Mouse (Mus musculus): ENCODE data around the gene H2-Aa. TPM values are rescaled to one million over a fixed set of nuclear protein-coding genes. Genes with fewer than 3 reads are reported as not detected.

H2-Aa gene
- polyA plus RNA-seq, 1 experiment from 2014 or later = 1.4 TPM

DNA sequence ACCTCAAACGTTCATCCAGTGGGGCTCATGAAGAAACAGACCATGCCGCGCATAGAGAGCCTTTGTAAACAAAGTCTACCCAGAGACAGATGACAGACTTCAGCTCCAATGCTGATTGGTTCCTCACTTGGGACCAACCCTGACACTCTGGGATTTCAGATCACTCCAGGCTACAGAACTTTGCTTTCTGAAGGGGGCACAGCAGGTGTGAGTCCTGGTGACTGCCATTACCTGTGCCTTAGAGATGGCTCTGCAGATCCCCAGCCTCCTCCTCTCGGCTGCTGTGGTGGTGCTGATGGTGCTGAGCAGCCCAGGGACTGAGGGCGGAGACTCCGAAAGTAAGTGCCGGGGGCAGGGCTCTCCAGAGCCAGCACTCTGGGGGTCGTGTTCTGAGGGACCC, 24.6 kb downstream of the H2-Aa start:
- Histone ChIP-seq H3K27me3 (replicated peaks) (peaks cover 69% of the 10 kb centered on the region), H3K9ac (peak overlapping the region; percentile 63), H3K9me3 (no peaks in the 10 kb centered on the region), H3K27ac (replicated peaks) (no peak overlapping the region), H3K4me1 (peaks cover 13% of the 10 kb centered on the region; the same call in 1 of the 2 replicates), H3K4me3 (peak overlapping the region; percentile 61), H3K4me2 (peak overlapping the region; percentile 92), H3K36me3 (no peaks in the 10 kb centered on the region)
- ATAC-seq (ENCODE audit: extremely low read depth, insufficient number of reproducible peaks, low FRiP score, low TSS enrichment) = peak; percentile 37; the same call in 1 of the 2 replicates
- WGBS = 2% methylated on average over 8 of the region's 8 CpGs

GRCm38 (mm10) chr17:34261502-34261901, 26.1 kb downstream of the H2-Aa start:
- H3K27ac ChIP-seq (replicated peaks) = no peak overlapping the region
- no peaks in the 10 kb centered on the region for H3K36me3 ChIP-seq
- peaks cover 13% of the 10 kb centered on the region; the same call in 1 of the 2 replicates for H3K4me1 ChIP-seq
- no peaks in the 10 kb centered on the region for H3K9me3 ChIP-seq
- WGBS = 24% methylated on average over 4 of the region's 4 CpGs
- peak; percentile 66; the same call in 1 of the 2 replicates for ATAC-seq (ENCODE audit: extremely low read depth, insufficient number of reproducible peaks, low FRiP score, low TSS enrichment)
- no peak overlapping the region for H3K4me2 ChIP-seq
- no peak overlapping the region for H3K9ac ChIP-seq
- H3K4me3 ChIP-seq = no peak overlapping the region
- H3K27me3 ChIP-seq (replicated peaks) = peaks cover 67% of the 10 kb centered on the region

GRCm38 (mm10) chr17:34260551-34260950, 27.1 kb downstream of the H2-Aa start:
- H3K9ac ChIP-seq = no peak overlapping the region
- no peak overlapping the region for H3K4me2 ChIP-seq
- no peaks in the 10 kb centered on the region for H3K9me3 ChIP-seq
- no peaks in the 10 kb centered on the region for H3K36me3 ChIP-seq
- no peak overlapping the region for H3K4me3 ChIP-seq
- WGBS = 59% methylated on average over 5 of the region's 5 CpGs
- no peak for ATAC-seq (ENCODE audit: extremely low read depth, insufficient number of reproducible peaks, low FRiP score, low TSS enrichment)
- H3K27me3 ChIP-seq (replicated peaks) = peaks cover 67% of the 10 kb centered on the region
- H3K27ac ChIP-seq (replicated peaks) = no peak overlapping the region
- H3K4me1 ChIP-seq = peaks cover 13% of the 10 kb centered on the region; the same call in 1 of the 2 replicates

DNA sequence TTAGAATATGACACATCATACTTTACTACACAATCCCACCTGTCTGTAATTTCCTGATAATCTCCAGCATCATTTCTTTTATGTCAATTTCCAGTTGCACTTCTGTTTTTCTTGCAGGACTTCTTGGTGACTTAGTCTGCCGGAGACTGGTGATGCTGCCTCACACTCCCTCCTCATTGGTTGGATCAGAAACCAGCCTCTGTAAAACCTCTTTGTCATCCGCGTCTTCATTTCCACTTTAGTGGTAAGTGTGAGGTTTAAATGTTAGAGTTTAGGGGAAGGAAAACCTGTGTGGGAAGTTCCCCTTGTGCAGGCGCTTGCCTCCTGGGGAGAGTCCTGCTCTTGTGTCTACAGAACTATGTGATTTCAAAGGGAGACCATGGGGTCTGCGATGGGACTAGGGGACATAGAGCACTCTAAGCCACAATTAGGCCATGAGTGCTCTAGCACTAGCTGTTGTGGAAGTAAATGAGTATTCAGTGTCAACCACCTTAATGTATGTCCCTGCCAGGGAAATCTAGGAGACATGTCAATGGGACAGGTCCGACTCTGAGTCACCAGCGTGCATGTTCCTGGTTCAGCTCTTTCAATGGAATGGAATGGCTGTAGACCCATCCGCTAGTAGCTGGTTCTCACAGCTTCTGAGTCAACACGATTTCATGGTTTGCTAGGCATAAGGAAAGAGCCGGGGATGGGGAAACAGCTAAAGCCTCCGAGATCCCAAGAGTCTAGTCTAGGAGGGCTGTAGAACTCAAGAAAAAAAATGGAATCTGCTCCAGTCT, 29.8 kb downstream of the H2-Aa start, which contains the start of gene H2-Ab1:
H2-Ab1 (plus strand) TSS at position 96 of the 782 bp plus-strand sequence.
- H3K36me3 ChIP-seq = no peaks in the 10 kb centered on the region
- H3K27ac ChIP-seq (replicated peaks) = no peak within 1 kb of the TSS
- no peak within 1 kb of the TSS for H3K4me2 ChIP-seq
- no peak for ATAC-seq (ENCODE audit: extremely low read depth, insufficient number of reproducible peaks, low FRiP score, low TSS enrichment)
- H3K9ac ChIP-seq = no peak within 1 kb of the TSS
- WGBS = 64% methylated on average over 11 of the region's 11 CpGs
- no peaks in the 10 kb centered on the region for H3K9me3 ChIP-seq
- H3K27me3 ChIP-seq (replicated peaks) = peaks cover 45% of the 10 kb centered on the region
- H3K4me1 ChIP-seq = no peaks in the 10 kb centered on the region
- no peak within 1 kb of the TSS for H3K4me3 ChIP-seq

- peaks cover 33% of the 10 kb centered on the region for H3K27me3 ChIP-seq (replicated peaks)
- no peak overlapping the region for H3K27ac ChIP-seq (replicated peaks)
- no peaks in the 10 kb centered on the region for H3K36me3 ChIP-seq
- H3K4me1 ChIP-seq = no peaks in the 10 kb centered on the region
- no peak overlapping the region for H3K4me3 ChIP-seq
- H3K4me2 ChIP-seq = no peak overlapping the region
- 71% methylated on average over 5 of the region's 5 CpGs for WGBS
- no peak for ATAC-seq (ENCODE audit: extremely low read depth, insufficient number of reproducible peaks, low FRiP score, low TSS enrichment)
- no peaks in the 10 kb centered on the region for H3K9me3 ChIP-seq
- H3K9ac ChIP-seq = no peak overlapping the region
Measured at GRCm38 (mm10) chr17:34256501-34256900, 31.1 kb downstream of the H2-Aa start.

DNA sequence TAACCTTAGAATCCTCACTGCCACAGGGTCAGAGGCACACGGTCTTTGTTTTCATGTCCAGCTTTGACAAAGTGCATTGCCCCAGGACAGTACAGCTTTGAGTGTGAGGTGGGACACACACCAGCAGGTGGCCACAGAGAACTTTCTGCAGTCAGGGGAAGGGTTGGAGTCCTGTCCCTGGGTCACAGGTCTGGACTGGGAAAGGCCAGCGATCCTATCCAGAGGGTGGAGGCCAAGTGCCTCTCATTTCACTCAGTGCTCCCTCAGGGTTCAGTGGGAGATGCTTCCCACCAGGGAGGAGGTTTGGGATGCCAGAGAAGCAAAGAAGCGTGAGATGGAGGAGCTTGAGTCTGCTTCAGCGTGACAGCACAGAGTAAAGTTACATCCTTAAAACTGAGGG, 36.0 kb downstream of the H2-Aa start:
- no peaks in the 10 kb centered on the region for H3K4me1 ChIP-seq
- no peak for ATAC-seq (ENCODE audit: extremely low read depth, insufficient number of reproducible peaks, low FRiP score, low TSS enrichment)
- H3K36me3 ChIP-seq = no peaks in the 10 kb centered on the region
- H3K9ac ChIP-seq = no peak overlapping the region
- no peak overlapping the region for H3K27ac ChIP-seq (replicated peaks)
- WGBS = 45% methylated on average over 4 of the region's 4 CpGs
- H3K9me3 ChIP-seq = no peaks in the 10 kb centered on the region
- H3K4me2 ChIP-seq = no peak overlapping the region
- peaks cover 30% of the 10 kb centered on the region for H3K27me3 ChIP-seq (replicated peaks)
- H3K4me3 ChIP-seq = no peak overlapping the region

- WGBS = 19% methylated on average over 4 of the region's 4 CpGs
- no peak for ATAC-seq (ENCODE audit: extremely low read depth, insufficient number of reproducible peaks, low FRiP score, low TSS enrichment)
Measured at GRCm38 (mm10) chr17:34249878-34250277, 37.7 kb downstream of the H2-Aa start.

DNA sequence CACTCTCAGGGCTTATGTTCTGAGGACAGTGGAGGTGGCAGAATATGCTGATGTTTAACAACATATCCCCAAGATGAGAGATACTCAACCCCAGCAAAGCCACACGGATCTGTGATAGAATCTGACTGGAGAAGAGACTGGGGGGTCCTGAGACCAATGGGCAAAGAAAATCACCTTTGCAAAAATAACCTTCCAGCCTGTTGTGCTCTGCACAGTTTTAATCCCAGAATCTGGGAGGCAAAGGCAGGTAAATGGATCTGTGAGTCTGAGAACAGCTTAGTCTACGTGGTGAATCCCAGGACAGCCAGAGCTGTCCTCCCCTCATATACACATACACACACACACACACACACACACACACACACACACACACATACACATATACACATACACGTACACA, 38.3 kb downstream of the H2-Aa start:
- no peak for ATAC-seq (ENCODE audit: extremely low read depth, insufficient number of reproducible peaks, low FRiP score, low TSS enrichment)
- WGBS = 37% methylated on average over 3 of the region's 3 CpGs

More at GRCm38 (mm10) chr17:34249878-34250277, 37.7 kb downstream of the H2-Aa start:
- no peak overlapping the region for H3K4me2 ChIP-seq
- peaks cover 27% of the 10 kb centered on the region for H3K27me3 ChIP-seq (replicated peaks)
- no peaks in the 10 kb centered on the region for H3K36me3 ChIP-seq
- no peak overlapping the region for H3K27ac ChIP-seq (replicated peaks)
- H3K4me1 ChIP-seq = no peaks in the 10 kb centered on the region
- H3K9me3 ChIP-seq = no peaks in the 10 kb centered on the region
- H3K4me3 ChIP-seq = no peak overlapping the region
- H3K9ac ChIP-seq = no peak overlapping the region

DNA sequence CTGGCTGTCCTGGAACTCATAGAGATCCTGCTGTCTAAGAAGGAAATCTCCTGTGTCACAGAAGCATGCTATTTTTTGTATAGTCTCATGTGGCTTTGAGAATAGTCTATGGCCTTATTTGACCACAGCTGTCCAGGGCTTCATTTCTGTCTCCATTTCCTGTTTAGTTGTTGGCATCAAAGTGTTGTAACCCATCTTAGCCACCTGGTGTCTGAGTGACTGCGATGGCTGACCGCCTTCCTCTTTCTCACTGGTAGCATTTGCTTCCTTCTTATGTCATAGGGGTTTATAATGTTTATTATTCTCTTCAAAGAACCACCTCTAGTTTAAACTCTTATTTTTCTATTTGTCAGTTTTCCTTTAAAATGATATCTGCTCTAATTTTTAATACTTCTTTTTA, 38.9 kb downstream of the H2-Aa start:
- ATAC-seq (ENCODE audit: extremely low read depth, insufficient number of reproducible peaks, low FRiP score, low TSS enrichment) = no peak
- 67% methylated on average over 2 of the region's 2 CpGs for WGBS
- no peak overlapping the region for H3K4me3 ChIP-seq

More for the DNA sequence above, 38.3 kb downstream of the H2-Aa start:
- Histone ChIP-seq H3K27me3 (replicated peaks) (peaks cover 27% of the 10 kb centered on the region), H3K4me3 (no peak overlapping the region), H3K9me3 (no peaks in the 10 kb centered on the region), H3K4me2 (no peak overlapping the region), H3K36me3 (no peaks in the 10 kb centered on the region), H3K9ac (no peak overlapping the region), H3K27ac (replicated peaks) (no peak overlapping the region), H3K4me1 (no peaks in the 10 kb centered on the region)

GRCm38 (mm10) chr17:34247047-34247446, 40.6 kb downstream of the H2-Aa start:
- no peak overlapping the region for H3K4me3 ChIP-seq
- H3K4me1 ChIP-seq = no peaks in the 10 kb centered on the region
- H3K4me2 ChIP-seq = no peak overlapping the region
- no peak overlapping the region for H3K27ac ChIP-seq (replicated peaks)
- H3K36me3 ChIP-seq = no peaks in the 10 kb centered on the region
- WGBS = 65% methylated on average over 3 of the region's 3 CpGs
- no peak for ATAC-seq (ENCODE audit: extremely low read depth, insufficient number of reproducible peaks, low FRiP score, low TSS enrichment)
- H3K9me3 ChIP-seq = no peaks in the 10 kb centered on the region
- H3K27me3 ChIP-seq (replicated peaks) = peaks cover 27% of the 10 kb centered on the region
- H3K9ac ChIP-seq = no peak overlapping the region

More for the DNA sequence above, 38.9 kb downstream of the H2-Aa start:
- no peaks in the 10 kb centered on the region for H3K9me3 ChIP-seq
- H3K4me1 ChIP-seq = no peaks in the 10 kb centered on the region
- H3K36me3 ChIP-seq = no peaks in the 10 kb centered on the region
- H3K27me3 ChIP-seq (replicated peaks) = peaks cover 27% of the 10 kb centered on the region
- H3K4me2 ChIP-seq = no peak overlapping the region
- no peak overlapping the region for H3K27ac ChIP-seq (replicated peaks)
- H3K9ac ChIP-seq = no peak overlapping the region

DNA sequence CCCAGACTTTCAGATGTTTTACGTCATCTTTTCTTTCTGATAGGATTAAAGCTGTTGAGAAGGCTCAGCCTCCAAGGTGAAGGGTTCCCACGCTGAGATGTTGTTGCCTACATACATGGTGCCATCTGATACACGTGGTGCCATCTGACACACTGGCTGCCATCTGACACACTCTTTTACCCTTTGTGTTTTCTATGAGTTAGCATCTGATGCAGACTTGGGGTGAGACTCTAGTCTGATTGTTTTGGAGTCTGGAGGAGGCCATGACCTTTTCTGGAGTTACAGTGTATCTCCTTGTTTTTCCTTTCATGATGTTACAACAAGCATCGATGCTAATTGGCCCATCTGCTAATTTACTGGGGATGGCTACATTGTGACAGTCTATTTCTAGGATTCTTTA, 43.0 kb downstream of the H2-Aa start:
- Histone ChIP-seq H3K4me3 (no peak overlapping the region), H3K4me1 (no peaks in the 10 kb centered on the region), H3K9ac (no peak overlapping the region), H3K36me3 (no peaks in the 10 kb centered on the region), H3K9me3 (no peaks in the 10 kb centered on the region), H3K27ac (replicated peaks) (no peak overlapping the region), H3K27me3 (replicated peaks) (peaks cover 18% of the 10 kb centered on the region; the same call in 1 of the 2 replicates), H3K4me2 (no peak overlapping the region)
- ATAC-seq (ENCODE audit: extremely low read depth, insufficient number of reproducible peaks, low FRiP score, low TSS enrichment) = no peak
- 68% methylated on average over 4 of the region's 4 CpGs for WGBS

DNA sequence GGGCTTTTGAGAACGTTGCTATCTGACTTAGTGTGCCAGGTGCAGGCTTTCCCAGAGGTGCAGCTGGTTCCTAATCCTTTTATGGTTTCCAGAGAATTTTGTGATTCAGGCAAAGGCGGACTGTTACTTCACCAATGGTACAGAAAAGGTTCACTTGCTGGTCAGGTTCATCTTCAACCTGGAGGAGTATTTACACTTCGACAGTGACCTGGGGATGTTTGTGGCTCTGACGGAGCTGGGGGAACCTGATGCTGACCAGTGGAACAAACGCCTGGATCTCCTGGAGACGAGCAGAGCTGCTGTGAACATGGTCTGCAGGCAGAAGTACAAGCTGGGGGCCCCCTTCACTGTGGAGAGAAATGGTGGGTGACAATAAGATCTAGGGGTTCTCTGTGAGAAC, 46.7 kb downstream of the H2-Aa start:
- WGBS = 65% methylated on average over 6 of the region's 6 CpGs
- H3K27me3 ChIP-seq (replicated peaks) = no peaks in the 10 kb centered on the region
- no peak for ATAC-seq (ENCODE audit: extremely low read depth, insufficient number of reproducible peaks, low FRiP score, low TSS enrichment)
- no peak overlapping the region for H3K4me2 ChIP-seq
- no peak overlapping the region for H3K9ac ChIP-seq
- H3K4me1 ChIP-seq = no peaks in the 10 kb centered on the region
- H3K27ac ChIP-seq (replicated peaks) = no peak overlapping the region
- H3K9me3 ChIP-seq = no peaks in the 10 kb centered on the region
- H3K4me3 ChIP-seq = no peak overlapping the region
- H3K36me3 ChIP-seq = no peaks in the 10 kb centered on the region

Measured in heart, embryonic 13.5 days (tissue).